ENCODE assay signal across 8 mouse cellular contexts in the genomic region with DNA sequence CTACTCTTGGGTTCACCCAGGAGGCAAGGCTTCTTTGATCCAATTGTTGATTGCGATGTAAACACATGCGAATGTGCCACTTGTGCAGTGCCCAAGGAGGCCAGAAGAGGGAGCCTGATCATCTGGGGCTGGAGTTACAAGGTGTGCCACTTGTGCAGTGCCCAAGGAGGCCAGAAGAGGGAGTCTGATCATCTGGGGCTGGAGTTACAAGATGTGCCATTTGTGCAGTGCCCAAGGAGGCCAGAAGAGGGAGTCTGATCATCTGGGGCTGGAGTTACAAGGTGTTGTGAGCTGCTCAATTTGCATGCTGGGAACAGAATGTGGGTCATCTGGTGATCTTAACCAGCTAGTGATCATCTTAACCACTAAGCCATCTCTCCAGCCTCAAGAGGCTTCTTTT.
DNase-seq lines count a peak whose midpoint lies in the region; ATAC-seq and TF ChIP-seq lines count a peak whose summit lies in the region.

No protein-coding gene starts in this region.

- H3K4me2 ChIP-seq in hindbrain, embryonic 13.5 days: no peak overlapping the region

- H3K4me1 ChIP-seq in hindbrain, embryonic 13.5 days (replicated peaks): peaks cover 5% of the 10 kb centered on the region; the same call in 1 of the 2 replicates

- CTCF ChIA-PET in Patski (lab: Charles Lee): interaction anchor here (0.7 to 5.6 kb wide), 6 partner anchors 12 to 66 kb away, joined by 3 to 86 read pairs (median 5); no protein-coding TSS in a partner anchor

- no peak for ATAC-seq in Patski
- no peak for ATAC-seq in hindbrain, embryonic 13.5 days (ENCODE audit: low FRiP score)

- TF ChIP-seq CTCF in Patski (IDR thresholded peaks at IDR 0.05): peak; percentile 77

- peak; percentile 86 for DNase-seq in CD4-positive, CD25-positive, alpha-beta regulatory T cell, adult 2 months (ENCODE audit: low read depth, low spot score)
- no peak for DNase-seq in Patski (ENCODE audit: low read depth, low spot score)
- peak; percentile 24 for DNase-seq in cerebellum, adult 9-10 months
- peak; percentile 56 for DNase-seq in gastrocnemius, postnatal 10 days
- peak; percentile 66 for DNase-seq in kidney, postnatal 14 days
- DNase-seq in lung, postnatal 10 days: peak; percentile 81
- DNase-seq in spleen, adult 18-20 months: peak; percentile 24 to 56

- no peaks in the 10 kb centered on the region for H3K9me3 ChIP-seq in hindbrain, embryonic 13.5 days

- no peak overlapping the region for H3K4me3 ChIP-seq in hindbrain, embryonic 13.5 days

- no peaks in the 10 kb centered on the region for H3K36me3 ChIP-seq in hindbrain, embryonic 13.5 days

- POLR2A ChIA-PET in Patski (lab: Charles Lee): no interaction called here

- H3K27me3 ChIP-seq in Patski: no peaks in the 10 kb centered on the region
- no peaks in the 10 kb centered on the region for H3K27me3 ChIP-seq in hindbrain, embryonic 13.5 days

- no peak overlapping the region for H3K9ac ChIP-seq in hindbrain, embryonic 13.5 days

- H3K27ac ChIP-seq in hindbrain, embryonic 13.5 days: no peak overlapping the region

- in situ Hi-C loops in Patski (cut with MboI; ENCODE audit: low pct_unique_long_range_greater_than_20kb): loop anchor here (5.0 kb wide), 1 partner anchor 51 kb away; no protein-coding TSS in a partner anchor

- WGBS in hindbrain, embryonic 13.5 days: 59% methylated on average over 2 of the region's 2 CpGs
